Mouse (Mus musculus): Measurements from ENCODE around the gene Cblb. TPM values are rescaled to one million over a fixed set of nuclear protein-coding genes. Genes with fewer than 3 reads are reported as not detected.

Cblb gene
- total RNA-seq, 2 experiments from 2014 or later, result 16.2 to 19.4 TPM

DNA sequence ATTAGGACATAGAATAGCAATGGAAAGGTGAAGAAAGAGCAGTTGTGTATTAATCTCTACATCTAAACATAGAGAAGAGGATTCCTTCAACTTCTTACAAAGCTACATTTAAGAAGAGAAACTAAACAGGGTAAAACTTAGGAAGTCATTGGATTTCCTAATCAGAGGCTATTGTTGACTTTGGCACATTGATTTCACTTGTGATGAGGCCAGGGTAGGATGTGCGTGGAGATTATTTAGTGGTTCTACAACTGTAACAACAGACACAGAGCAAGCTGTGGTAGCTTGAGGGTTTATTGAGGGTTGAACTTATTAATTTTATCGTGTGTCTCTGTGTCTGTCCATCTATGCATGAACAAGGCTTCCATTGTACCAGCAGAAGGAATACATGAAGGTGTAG lies 7.8 kb downstream of the Cblb start:
- no peak for DNase-seq

DNA sequence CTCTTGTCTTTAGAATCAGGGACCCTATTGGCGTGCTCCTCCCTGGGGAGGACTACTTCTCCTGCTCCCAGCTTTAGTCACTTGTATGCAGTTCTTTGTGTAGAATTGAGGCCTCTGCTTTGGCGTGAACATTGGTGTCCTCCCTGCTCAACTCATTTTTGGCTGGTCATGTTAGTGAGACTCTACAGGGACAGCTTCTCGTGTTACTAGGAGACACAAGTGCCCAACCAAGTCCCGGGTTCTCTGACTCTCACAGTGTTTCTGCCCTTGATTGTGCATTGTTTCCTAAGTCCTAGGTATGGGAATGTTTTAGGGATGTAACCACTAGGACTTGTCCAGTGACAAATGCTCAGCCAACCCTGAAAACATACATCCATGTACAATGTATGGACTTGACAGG lies 9.9 kb downstream of the Cblb start:
- no peak for DNase-seq

DNA sequence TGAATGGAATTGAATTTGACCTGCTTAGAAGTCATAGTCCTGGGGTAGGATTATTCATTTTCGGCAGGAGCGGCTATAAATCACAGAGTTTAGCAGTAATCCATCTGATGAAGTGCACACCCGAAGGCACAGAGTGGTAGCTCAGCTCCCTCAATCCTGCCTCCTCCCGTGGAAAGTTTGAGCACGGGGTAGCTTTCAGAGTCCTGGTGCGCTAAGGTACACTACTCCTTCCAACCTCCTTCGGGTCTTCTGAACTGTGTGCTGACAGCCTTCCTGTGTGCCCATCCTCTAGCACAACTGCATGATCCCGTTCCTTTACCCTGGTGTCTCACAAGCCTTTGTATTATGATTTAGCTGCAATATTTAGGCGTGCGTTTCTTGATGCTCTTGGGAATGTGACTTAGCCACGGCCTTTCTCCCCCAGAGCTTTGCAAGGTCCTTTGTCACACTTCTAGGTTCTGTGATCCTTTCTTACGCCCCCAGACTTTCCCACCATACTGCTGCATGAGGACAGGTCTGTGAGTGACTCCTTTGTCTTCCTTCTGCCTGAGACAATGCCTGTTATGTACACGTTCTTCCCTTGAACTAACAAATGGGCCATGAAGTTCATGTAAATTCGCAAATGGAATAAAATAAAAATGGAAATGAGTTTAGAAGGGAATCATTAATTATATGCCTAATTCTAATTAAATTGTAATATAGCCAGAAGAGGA lies 11.8 kb downstream of the Cblb start:
- no peak for DNase-seq

DNA sequence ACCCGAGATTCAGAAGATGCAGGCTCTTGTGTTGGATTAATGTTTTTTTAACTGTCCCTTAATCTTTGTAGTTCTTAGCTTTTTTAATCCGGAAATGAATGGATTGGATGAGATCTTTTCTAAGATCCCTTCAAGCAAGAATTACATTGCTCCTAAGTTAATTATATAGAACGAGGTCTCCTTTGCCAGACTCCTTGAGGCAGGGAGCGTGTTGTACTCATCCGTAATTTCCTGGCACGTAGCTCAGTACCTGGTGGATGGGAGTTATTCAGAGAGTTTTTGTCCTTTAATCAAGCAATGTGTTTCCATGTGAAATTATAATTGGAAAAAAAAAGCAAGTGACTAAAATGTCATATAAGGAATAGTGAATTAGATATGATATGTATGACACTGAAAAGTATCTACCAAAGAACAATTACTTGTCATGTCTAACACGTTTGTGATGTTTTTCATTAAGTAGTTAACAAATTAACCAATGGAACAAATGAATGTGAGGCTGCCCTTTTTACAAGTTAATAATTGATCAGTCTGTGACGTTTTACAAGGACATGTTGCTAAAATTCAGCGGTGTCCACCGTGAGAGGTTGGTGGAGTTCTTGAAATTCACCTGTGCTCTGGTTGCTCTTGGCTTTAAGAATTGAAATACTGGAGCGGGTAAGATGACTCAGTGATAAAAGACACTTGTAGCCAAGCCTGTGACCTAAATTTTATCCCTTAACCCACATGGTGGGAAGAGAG lies 12.5 kb downstream of the Cblb start:
- no peak for DNase-seq

DNA sequence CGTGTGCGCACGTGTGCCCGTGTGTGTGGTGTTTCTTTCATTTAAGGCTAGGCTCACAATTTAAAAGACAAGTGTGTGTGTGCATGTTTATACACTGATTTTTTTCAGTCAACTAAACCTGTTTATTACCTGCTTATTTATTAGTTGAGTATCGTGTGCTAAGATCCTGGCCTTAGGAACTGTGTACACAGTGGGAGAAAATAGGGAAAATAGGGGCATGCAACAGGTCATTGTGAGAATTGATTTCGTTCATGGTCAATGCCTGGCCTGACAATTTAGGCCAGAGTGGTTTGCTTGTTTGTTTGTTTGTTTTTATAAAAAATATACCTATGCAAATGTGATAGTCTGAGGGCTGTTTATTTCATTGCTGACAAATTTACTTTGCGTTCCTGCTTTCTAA lies 13.5 kb downstream of the Cblb start:
- DNase-seq, result no peak

DNA sequence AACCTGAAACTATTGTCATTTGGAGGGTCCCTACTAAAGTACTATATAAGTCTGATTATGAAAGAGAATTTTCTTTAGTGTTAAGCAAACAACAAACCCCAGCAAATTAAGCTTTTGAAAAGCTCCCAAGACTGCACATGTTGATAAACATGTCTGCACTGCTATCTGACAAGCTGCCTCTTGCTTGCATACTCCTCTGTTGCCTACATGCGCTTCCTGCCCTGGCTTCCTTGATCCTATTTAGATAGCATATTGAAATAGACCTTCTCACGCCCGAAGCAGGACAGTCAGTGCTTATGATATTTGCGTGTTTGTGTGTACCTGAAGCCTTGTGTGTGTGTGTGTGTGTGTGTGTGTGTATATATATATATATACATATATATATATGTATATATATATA lies 14.0 kb downstream of the Cblb start:
- no peak for DNase-seq

DNA sequence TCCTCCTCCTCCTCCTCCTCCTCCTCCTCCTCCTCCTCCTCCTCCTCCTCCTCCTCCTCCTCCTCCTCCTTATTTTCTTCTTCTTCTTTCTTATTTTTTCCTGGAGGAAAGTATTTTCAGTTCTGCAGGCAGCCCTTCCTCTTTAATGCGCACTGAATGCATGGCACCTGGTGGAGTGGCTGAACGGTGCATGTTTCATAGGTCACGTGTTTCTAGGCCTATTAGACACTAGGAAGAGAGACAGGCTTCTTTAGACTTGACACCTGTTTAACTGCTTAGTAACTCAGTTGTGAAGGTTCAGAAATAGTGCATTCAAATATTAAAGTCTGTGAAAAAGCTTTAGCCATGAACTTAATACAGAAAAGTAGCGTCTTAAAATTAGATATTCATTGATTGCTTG lies 15.4 kb downstream of the Cblb start:
- DNase-seq, result no peak

DNA sequence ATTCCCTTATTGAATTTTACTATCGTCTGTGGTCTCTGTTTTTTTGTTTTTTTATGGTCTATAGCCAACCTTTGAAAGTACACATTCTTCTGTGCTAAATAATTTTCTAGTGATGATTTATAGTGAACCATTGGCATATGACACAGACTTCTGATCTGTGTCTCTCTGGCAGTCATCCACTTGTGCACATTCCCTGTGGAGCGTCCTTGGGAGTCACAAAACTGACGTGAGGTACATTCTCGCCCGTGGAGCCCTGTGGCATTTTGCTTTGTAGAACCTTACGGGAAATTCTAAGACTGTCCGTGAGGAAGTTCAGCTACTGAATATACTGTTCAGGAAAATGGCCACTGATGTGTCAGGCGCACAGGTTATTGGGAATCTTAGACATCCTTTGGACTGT lies 20.1 kb downstream of the Cblb start:
- DNase-seq, result no peak

DNA sequence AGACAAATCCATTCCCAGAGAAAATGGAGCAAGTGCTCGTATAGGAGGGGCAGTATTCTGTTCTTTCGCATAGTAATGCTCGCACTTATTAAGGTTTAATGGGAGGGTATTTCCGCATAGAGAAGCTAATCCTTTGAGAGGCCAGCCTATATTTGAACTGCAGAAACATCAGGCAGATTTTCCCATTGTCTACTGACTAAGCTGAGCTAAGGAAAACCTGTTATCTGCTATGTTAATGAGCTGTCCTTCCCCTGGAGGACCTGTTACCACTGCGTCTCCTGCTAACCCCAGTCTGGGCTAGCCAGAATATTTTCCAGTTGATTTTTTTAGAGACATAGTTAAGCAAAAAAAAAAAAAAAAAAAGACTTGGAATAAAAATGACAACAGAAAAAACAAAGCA lies 21.7 kb downstream of the Cblb start:
- DNase-seq, result no peak

DNA sequence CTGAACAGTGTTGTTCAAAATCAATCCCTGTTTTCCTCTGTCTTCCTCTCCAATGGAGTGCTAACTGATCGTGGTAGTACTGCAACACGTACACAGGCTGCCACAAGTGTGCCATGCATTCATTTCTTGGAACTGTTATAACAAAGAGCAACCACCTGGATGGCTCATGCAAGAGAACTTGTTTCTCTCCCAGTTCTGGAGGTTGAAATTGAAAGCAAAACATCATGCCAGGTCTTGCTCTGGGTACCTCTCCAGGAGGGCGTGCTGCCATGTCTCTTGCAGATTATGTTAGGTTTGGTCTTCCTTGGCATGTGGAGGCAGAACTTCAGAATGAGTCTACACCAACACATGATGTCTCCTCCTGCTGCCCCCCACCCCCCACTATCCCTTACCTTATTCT lies 24.2 kb downstream of the Cblb start:
- DNase-seq, result no peak

DNA sequence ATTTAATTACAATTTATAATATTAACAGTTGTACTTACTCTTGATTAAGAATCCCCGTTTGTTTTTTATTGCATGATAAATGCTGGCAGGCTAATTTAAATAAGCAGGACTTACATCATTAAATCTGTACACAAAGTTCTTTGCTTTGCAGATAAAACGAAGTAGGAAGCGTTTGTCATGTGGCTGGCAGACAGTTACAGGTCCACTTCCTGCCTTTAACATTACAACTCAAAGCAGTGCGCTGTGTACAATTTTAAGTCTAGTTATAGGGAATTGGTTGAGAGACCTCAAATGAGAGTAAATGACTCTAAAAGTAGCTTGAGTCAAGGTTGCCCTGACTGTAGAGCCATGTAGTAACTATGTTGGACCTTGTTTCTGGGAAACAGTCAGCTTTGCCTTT lies 25.1 kb downstream of the Cblb start:
- DNase-seq, result no peak

DNA sequence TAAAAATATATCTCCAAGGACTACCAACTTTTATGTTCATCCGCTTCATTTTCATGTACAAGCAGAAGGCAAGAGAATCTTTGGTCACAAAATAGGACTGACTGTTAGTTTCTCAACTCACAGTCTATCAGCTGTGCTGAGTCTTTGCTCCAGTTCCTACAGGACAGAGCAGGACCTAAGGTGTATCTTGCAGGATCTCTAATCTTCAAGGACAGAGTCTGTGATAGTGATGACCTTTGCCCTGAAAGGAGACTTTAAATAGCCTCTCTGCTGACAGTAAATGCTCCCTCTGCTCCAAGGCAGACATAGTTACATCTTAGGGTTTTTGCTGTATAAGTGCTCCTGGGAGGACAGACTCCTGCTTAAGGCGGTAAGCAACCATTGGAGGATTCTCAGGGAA lies 26.3 kb downstream of the Cblb start:
- no peak for DNase-seq

DNA sequence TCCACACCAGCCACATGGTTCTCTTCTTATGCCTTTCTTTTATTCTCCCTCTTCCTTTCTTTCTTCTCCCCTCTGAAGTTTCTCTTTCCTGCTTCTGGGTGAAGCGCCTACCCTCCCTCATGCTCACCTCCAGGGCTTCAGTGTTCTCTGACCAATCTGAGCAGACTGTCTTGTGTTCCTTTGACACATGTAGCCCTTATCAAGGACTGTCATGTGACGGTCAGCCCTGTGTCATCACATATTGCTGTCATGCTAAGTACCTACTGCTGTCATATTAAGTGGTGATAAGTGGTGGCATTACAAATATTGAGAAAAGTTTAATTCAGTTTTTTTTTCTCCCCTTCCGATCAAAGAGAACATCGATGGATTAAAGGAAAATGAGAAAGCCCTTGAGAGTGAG lies 28.5 kb downstream of the Cblb start:
- no peak for DNase-seq

DNA sequence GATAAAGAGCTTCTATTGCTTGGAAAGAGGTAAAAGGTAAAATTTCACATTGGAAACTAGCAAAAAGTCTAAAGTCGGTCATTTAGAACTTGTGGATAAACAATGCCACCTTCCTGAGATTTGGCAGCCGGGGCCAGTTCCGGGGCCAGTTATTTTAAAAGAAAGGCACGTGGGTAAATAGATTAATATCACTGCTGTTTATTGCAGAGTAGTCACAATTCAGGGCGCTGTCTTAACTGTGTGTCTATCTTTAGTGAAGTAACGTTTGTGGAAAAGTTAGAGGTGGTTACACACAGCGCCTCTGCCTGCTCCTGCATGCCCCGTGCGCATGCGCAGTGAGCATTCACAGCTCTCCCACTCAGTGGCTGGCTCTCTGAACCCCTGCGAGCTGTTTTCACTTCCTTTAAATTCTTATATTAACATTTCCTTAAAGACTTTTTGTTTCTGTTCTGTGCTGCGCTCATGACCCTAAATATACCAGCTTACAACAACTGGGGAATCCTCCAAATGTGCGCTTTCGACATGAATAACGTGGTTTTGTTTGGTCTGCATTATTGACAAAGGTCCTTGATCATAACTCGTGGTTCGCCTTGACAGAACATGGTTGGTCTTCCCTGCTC lies 29.2 kb downstream of the Cblb start:
- no peak for DNase-seq

DNA sequence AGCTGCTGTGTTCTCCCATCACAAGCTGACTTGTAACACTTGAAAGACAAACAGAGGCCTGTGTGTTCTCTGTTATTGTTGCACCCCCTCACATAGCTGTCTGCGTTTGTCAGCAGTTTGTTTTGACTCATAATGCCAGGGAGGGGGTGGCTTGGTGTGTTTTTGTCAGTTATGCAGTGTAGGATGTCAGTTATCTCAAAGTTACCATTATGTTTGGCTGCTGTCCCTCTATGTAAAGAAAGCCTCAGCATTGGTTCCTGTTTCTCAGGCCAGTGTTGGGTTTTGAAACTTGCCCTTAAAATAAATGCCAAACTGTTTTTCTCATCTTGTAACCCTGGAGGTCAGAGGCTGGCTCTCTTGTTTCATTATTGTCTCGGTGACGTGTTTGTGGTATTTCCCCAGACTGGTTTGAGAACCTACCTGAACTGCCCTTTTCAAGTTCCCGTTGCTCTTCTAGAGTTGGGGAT lies 30.0 kb downstream of the Cblb start:
- no peak for DNase-seq

DNA sequence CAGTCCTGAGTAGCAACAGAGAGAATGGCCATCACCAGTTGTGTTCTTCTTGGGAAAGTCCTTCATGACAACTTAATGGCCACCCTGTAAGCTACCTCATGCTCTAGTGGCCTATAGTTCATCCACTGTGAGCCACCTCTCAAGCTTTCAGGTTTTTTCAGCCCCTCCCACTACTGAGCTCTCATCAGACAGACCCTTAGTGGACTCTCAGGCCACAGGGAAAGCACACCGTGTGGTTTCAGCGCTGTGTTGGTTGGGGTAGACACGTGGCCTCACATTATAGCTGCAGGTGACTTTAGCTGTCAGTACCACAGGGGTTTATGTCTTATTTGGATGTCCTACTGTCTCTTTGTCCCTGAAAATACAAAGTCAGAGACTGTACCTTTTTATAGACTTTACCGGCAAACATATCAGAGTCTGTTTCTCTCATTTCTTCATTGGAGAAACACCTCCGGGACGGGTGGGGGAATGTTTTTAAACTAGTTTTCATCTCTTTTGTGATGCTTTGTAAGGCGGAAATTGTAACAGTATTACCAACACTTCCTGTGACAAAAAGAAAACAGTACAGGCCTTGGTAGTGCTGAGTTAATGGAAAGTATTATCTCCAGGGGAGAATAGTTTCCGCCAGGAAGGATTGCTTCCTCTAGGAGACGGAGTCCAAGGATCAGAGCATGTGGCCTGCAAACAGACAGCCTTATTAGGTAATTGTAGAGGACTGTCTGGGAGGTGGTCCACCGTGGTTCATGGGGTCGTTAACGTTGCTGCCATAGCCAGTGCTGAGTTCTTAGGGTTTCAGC lies 33.5 kb downstream of the Cblb start:
- no peak for DNase-seq

DNA sequence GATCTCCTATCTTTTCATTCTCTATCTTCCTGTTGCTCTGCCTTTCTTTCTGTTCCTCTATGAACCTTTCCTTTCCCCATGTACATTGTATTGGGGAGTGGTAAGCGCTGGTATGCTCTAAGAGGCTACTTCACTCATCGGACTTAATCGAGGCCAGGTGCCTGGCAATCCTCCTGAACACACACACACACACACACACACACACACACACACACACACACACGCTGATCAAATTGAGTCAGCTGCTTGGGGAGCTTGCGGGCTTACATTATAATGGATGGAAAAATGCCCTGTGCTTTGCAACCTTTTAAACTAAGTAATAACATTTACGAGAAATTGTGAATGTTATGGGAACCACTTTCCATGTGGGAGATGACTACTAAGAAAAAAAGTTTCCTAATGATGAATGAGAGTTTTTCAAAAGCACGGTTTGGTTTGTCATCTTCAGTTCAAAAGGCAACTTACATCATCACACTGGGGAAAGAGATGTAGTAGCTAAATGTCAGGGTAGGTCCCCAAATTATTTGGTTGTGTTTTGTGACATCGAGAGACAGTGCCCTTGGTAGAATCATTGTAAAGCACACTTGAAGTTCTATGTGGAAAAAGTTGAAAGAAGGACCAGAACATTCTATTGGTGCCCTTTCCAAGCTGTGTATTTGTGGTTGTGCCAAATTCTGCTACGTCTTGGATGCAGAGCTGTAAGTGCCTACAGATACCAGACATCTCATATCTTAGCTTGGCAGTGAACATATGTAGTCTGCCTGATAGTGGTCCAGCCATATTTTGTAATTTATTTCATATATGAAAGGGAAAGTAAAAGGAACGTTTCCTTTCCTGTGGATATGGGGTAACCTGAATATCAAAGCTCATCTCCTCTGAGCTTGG lies 36.8 kb downstream of the Cblb start:
- no peak for DNase-seq

DNA sequence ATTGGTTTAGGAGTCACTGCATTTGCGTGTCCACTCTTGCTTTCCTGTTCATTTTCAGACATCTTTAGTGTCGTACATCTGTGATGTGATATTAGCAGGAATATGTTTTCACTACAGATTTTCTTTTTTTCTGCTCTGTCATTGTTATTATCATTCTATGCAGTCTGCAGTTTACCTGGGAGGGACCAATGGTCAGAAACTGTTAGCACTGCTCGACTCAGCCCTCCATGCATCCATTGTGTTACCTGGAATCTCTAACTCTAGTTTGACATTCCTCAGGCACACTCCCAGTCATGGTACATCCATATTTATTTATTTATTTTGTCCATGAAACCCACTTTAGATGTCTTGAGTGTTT lies 37.5 kb downstream of the Cblb start:
- no peak for DNase-seq

DNA sequence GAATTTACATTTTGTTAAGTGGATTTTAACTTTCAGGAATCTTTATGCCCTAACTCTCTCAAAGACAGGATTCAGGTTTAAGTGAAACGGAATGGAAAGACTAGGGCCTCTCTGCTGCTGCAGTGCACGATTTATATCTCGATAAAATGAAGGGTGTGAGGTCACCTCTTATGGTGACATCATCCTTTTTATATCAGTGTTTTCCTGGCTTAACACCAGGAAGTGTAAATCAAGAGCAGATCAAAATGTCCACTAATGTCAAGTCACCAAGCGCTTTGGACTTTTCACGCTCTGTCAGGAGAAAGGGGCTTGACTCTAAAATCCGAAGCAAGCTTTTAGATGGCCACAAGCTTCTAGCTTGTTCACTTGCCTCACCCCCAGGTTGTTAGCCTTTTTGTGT lies 38.6 kb downstream of the Cblb start:
- DNase-seq, result no peak

DNA sequence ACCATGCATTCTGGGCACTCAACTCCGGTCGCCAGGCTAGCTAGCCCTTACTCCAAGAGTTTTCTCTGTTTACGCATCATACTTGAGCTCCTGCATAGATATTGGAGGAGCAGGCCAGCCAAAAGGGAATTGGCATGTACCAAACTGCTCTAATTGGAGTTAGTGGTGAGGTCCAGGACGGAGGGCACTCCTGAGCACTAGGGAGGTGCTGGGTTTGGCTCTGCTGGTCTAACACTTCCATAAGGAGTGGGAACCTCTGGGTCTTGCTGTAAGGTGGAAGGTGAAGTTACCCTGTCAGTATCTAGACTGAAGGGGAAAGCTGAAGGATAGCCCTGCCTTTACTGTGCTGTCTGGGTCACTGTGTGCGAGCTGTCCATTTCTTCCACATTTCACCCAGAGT lies 39.1 kb downstream of the Cblb start:
- no peak for DNase-seq

DNA sequence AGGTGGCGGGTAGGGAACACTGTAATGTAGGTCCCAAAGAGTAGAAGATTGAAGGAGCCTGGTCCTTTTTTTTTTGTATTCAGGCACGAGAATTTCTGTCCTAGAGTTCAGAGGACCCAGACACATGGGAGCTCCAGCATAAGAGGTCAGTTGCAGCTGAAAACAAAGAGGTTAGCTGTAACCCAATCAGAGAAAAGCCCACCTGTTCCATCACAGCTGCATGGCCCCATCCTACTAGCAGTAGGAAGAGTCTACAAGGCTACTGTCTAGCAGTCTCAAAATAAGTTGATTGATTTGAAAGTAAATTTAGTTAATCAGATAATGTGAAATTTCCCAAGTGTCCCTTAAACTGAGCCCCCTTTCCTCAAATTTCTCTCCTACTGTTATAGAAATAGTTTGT lies 40.3 kb downstream of the Cblb start:
- DNase-seq, result no peak

DNA sequence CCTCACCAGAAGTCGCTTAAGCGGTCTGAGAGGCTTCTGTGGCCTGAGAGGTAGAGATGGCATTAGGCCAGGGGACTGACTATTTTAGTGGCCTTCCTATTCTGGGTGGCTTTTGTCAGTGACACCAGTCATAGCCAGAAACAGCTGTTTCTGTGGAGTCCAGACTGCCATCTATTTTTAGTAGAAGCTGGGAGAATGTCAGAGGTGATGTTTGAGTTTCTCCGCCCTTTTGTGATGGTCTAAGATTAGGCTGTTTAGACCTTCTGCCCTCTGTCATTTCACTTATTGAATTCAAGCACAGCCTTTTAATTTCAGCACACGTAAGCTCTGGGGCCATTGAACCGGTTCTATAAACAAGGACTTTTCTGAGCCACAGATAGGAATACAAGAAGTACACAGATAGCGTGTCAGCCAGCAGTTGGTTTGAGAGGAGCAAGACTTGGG lies 40.8 kb downstream of the Cblb start:
- DNase-seq, result no peak

All from gastrocnemius, postnatal 10 days (tissue).